Mouse (Mus musculus): ENCODE results near the gene Lmbrd2.
"Not testable (repeated sequence)": the region's sequence is repeated elsewhere in the genome, so short reads cannot be mapped to it uniquely, and the experiment has no call there.

The Lmbrd2 gene

DNA sequence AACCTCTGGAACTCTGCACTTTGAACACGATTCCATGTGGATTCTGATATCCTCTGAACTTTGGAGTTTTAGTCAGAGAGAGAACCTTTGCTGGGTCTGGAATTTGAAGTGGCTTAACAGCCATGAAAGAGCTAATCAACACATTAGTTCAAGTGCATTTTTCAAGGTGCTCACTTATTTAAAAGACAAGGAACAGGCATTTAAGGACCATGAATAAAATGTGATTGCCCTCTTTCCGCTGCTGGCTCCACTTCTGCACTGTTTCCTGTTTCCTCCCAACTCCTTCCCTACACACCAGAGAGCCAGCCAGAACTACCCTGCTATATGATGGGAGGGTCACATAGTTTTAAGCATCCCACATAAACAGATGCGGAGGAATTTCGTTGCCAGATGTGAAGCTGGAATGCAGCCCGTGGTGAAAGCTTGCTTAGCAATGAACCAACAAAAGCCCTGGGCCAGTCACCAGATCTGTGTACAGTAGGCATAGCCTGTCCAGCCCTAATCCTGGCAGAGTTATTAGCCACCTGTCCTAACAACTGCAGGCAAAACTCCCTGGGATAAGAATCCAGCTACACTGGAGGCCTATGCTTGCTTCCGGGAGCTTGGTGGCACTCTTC lies 5.4 kb upstream of the Lmbrd2 start:
- DNase-seq: no peak

DNA sequence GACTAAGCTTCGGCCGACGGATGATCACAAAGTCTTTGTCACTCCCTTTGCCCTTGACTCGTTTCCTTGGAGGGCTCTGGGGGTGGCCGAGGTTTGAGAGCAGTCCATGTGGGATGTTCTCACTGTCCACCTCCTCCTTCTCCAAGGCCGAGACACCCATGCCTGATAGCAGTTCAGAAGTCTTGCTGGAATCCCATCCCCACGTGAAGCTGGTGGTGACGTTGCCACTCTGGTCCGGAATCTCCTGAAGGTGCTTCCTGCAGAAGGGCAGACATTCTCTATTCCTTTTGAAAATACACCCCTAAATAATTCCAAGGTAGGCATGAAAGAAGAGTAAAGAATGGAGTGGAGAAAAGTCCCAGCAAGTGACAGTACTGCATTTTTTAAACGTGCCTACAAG lies 903 bp upstream of the Lmbrd2 start:
- DNase-seq: peak in 1 of 2 experiments; percentile 13

DNA sequence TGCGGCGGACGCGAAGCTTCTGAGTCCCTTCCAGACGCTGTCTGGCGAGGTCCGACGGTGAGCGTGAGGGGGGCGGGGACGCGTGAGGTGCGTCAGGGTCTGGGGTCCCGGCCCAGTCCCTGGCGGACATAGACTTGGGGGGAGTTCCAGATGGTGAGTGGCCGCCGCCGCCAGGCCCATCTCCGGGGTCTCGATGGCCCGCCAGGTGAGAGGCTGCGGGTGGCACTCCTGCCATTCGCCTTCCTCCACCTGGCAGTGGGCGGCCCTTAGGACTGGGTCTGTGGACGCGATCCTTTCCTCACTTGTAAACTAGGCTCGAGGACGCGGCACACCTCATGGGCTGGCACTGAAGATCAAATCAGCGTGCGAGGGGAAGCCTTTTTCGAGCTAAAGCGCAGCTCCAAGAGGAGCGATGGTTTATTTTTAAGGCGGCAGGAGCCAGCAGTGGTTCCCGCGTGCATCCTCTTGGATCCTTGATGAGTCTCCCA lies 378 bp downstream of the Lmbrd2 start:
- peak in 1 of 2 experiments; percentile 60 for DNase-seq

DNA sequence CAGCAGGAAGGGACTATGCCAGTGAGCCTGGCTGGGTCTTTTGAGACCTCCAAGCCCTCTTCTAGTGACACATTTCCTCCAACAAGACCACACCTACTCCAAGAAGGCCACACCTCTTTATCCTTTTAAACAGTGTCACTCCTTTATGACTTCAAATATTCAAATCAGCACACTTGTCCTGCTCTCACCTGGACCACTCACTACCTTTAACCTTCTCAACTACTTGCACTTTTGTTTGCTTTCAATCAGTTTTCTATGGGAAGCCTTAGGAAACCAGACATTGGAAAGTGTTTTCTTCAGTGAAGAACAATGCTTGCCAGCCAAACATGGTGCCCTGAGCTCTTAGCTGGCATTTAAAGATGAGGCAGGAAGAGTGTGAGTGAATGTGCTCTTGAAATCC lies 15.0 kb downstream of the Lmbrd2 start, which contains the start of gene Skp2:
Skp2 (minus strand) TSS at position 101 of the 400 bp plus-strand sequence.
- DNase-seq: no peak

DNA sequence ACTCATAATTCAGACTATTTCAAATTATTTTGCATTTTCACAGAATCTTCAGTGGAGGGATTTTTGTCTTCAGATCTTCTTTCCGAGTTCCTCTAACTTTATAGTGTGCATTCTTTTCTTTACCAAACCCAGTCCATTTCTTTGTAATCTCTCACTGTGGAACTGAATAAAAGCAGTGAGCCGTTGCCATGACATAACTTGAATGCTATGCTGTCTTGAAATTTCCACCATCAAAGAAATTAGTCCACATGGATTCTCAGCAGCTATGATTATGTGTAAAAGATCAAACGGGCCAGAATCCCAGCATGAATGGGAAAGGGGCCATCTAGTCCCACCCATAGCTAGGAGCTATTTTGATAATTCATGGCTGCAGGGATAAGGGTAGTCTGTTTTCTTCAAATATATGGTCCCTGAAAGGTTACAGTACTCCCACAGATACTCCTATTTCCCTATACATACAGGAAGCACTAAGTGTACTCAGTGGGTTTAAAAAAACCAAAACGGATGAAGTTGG lies 22.3 kb downstream of the Lmbrd2 start:
- DNase-seq: no peak

DNA sequence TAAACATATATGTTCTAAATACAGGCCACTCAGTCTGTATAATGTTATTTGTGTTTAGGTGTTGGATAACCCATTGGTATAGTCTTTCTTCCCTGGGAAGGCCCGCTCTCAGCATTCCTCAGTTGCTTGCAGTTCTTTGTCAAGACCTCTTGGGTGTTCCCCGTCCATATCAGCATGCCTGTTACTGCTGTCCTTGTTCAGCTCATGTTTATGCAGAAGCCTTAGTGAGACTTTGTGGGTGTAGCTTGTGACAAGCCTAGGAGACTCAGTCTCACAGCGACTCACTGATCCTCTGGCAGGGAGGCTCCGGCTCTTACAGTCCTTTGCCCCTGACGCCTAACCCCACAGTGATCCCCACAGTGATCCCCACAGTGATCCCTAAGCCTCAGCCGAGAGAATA lies 23.8 kb downstream of the Lmbrd2 start:
- no peak for DNase-seq

DNA sequence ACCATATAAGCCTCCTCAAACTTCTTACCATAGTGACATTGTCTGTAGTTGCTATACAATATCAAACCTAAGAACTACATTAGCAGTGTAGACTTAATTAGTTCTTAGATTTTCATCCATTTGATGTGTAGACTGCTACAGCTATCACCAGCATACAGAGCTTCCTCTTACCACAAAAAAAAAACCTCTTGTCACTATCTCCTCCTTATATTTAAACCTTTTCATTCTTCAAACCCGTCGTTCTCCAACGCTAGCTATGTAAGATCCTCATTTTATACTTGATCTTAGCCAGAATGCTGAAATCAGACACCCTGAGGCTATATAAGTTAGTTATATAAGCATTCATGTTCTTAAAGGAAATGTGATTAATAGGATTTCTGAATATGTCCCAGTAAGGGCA lies 36.7 kb downstream of the Lmbrd2 start:
- DNase-seq: no peak

DNA sequence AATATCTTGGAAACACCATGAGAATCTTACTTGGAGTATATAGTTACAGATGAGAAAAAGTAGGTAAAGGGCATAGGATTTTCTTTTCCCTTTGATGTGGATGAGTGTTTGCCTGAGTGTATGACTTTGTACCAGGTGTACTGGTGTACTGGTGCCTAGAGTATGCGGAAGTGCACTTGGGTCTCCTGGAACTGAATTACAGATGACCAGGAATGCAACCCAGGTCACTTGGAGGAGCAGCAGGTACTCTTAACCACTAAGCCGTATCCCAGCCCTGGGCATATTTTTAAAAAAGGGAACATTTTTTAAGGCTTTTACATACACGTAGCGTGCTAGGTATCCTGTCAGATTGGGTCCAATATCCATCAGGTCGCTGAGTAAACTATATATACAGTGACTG lies 43.6 kb downstream of the Lmbrd2 start:
- no peak for DNase-seq

DNA sequence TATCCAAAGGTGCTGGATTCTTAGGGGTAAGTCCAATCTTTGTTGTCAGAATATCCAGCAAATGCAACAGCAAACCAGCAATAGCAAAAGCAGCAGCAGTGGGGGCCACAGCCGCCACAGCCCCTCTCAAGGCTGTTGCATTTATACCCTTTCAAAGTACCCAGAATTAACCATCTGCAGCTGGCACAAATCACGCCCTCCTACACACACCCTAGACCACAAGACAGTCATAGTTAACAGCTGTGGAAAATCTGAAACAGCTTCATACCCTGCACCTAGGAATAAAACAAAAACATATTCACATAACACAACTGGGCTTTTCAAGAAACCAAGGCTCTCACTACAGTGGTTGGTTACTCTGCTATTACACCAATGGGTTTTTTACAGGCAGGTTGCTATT lies 49.4 kb downstream of the Lmbrd2 start:
- no peak for DNase-seq

DNA sequence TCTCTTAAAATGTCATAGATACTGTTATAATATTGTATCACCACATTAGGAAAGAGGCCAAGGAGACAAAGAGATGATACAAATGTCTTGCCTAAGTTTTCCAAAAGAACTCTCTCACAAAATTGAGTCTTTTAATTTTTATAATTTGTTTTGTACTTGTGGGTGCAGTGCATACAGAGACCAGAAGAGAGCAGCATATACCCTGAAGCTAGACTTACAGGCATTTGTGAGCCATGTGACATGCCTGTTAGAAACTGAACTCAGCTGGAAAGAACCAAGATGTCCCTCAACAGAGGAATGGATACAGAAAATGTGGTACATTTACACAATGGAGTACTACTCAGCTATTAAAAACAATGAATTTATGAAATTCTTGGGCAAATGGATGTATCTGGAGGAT lies 52.3 kb downstream of the Lmbrd2 start:
- not testable (repeated sequence) for DNase-seq

DNA sequence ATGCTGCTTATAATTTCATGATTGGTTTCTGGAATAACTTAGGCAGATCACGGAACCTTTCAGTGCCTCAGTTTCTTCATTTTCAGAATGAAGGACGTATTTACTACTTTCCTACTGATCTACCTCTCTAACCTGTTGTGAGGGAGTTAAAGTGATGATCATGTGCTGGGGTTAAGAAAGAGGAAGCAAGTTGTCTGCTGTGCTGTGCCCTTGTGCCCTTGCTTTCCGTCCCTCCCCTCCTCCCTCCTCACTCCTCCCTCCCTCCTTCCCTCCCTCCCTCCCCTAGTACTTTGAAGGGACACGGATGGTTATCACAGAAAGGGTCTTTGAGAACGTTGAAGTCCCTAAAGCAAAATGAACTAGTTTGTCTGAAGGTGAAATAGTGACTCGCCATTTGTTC lies 58.1 kb downstream of the Lmbrd2 start:
- DNase-seq: no peak

DNA sequence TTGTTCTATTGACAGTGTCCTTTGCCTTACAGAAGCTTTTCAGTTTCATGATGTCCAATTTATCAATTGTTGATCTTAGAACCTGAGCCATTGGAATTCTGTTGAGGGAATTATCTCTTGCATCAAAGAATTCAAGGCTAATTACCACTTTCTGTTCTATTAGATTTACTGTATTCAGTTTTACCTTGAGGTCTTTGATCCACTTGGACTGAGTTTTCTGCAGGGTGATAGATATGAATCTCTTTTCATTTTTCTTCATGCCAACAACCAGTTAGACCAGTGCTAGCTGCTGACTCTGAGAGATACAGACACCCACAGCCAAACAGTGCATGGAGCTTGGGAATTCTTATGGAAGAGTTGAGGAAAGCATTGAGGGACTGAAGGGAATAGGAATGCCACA lies 71.5 kb downstream of the Lmbrd2 start:
- no peak for DNase-seq

DNA sequence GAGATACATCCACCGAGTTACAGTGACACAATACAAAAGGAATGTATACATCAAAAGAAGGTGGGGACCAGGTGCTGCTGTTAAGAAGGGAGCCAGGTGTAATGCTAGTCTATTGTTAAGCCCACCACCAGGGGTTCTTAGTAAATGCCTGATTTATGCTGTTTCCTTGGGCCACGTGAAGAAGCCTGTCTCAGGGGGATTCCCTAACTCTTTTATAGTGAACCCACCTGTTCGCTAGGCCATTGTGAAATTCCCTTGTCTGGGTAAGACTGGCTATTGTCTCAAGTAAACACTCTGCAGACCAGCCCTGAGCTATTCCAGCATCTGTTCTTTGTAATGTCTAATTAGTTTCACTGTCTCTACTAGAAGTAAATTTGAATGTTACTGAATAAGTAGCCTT lies 72.7 kb downstream of the Lmbrd2 start:
- DNase-seq: not testable (repeated sequence)

DNA sequence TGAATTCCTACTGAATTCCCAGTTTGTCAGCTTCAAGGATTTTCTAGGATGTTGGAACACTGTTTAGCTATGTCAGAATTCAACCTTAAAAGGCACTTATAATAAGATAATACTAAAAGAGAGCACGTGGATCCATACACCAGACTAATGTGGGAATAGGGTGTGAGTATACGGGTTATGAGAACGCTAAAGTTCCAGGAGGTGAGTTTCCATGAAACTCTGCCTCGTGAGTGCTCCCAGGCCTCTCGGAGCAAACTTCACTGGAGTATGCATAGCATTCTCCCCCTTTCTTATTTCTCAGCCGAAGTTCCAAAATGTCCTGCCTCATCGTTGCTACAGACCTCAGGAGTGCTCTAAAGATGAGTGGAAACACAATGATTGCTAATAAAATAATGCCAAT lies 73.1 kb downstream of the Lmbrd2 start:
- not testable (repeated sequence) for DNase-seq

DNA sequence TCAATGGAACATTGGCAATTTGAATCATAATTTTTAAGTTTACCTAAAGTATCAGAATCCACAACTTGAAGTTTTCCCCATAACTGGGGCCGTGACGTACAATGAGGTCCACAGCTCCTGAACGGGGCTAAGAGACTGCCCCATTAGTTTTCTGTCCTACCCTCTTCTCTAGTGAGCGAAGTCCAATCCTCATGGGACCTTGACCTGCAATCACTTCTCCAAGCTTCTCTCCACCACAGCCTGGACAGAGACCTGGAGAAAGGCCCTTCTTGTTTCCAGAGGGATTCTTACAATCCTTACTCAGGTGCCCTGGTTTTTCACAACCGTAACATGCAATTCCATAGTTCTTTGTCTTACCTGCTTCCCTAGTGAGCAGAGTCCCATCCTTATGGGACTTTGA lies 76.1 kb downstream of the Lmbrd2 start:
- no peak for DNase-seq

DNA sequence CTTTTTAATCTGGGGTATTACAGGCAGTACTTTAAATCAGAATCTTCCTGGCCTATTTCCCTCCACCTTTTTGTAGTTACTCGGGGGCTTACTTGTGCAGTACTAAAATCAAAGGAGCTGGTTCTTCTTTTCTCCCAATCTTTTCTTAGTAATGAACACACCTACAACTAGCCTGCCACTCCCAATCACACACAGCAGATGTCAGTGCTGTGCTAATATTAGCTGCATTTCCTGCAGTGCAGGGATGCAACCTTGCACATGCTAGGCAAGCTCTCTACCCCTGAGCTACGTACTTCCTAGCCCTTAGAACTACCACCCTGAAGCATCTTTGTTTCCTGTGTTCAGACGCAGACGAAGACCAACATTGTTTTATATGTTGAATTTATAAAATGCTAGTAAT lies 90.6 kb downstream of the Lmbrd2 start:
- DNase-seq: not testable (repeated sequence)

DNA sequence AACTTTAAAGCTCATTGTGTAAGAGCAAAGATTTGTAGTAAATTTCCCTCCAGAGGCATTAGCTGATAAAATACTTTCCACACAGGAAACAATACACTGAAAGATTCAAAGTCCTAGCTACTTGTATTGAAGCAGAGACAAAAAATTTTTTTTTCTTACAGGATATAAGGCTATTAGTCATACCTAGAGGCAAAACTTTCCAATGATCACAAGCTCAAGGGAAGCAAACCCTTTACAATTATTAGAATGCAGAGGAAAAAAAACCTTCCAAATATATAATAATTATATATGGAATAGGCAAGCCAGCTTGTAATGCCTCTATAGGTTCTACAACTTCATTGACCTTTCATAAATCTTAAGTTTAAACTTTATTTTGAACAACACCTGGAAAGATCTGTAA lies 106.0 kb downstream of the Lmbrd2 start:
- no peak for DNase-seq

Data from cerebellum, postnatal 36 days (tissue).